Mouse (Mus musculus) liver, postnatal 0 days (tissue): ENCODE results near the gene Fabp6.

Experiments used
- CTCF ChIP-seq: sonication (generic); IDR thresholded peaks from 2 replicates; pipeline ENCODE4 v1.5.1; 2016; ENCODE audit warnings: antibody characterized with exemption, low read depth
- EP300 ChIP-seq: IDR thresholded peaks from 2 replicates; pipeline ENCODE4 v1.6.1; 2016; ENCODE audit warnings: antibody characterized with exemption, low read depth, mild to moderate bottlenecking

- no peak for TF ChIP-seq CTCF
- TF ChIP-seq EP300: no peak
Observed at GRCm38 (mm10) chr11:43626927-43627645, 25.7 kb upstream of the Fabp6 start.
